Mouse (Mus musculus): ENCODE measurements at regions not wholly inside any gene's neighbourhood (a gene's known extent, or its start where the extent isn't known, plus 50 kb on each side); places are given as distances from the start of the nearest gene placed in this dataset.

GRCm38 (mm10) chr12:106310585-106311319, 300.7 kb downstream of the Vrk1 start:
- Histone ChIP-seq H3K4me2 (ENCODE audit: low read length) (peak overlapping the region; percentile 86), H3K36me3 (ENCODE audit: control insufficient read depth, insufficient read depth, low read length) (no peaks in the 10 kb centered on the region), H3K9me3 (ENCODE audit: control insufficient read depth, low read length) (no peaks in the 10 kb centered on the region), H3K9ac (ENCODE audit: low read length) (peak overlapping the region; percentile 65), H3K27ac (replicated peaks in 1 of 2; ENCODE audit: control insufficient read depth in 1 of 2, insufficient read depth in 1 of 2, low read depth in 2 of 2, low read length in 2 of 2) (no peak overlapping the region), H3K4me1 (ENCODE audit: control insufficient read depth in 2 of 2, insufficient read depth in 2 of 2, low read length in 2 of 2) (peaks cover 3 to 4% of the 10 kb centered on the region in 2 experiments; a peak in 3 of 4 replicates), H3K4me3 (ENCODE audit: control insufficient read depth in 1 of 2, insufficient read depth in 1 of 2, low read depth in 1 of 2, low read length in 2 of 2) (peak overlapping the region; percentile 52 to 56), H3K27me3 (ENCODE audit: control insufficient read depth, insufficient read depth, low read length) (peaks cover 11% of the 10 kb centered on the region; the same call in 1 of the 2 replicates)
- no peak for ATAC-seq (ENCODE audit: insufficient number of reproducible peaks, insufficient read depth, low FRiP score, low read depth)
- under 1% methylated on average over 34 of the region's 34 CpGs for WGBS

GRCm38 (mm10) chr12:106311320-106311825, 301.3 kb downstream of the Vrk1 start:
- Histone ChIP-seq H3K4me1 (ENCODE audit: control insufficient read depth in 2 of 2, insufficient read depth in 2 of 2, low read length in 2 of 2) (peaks cover 3 to 4% of the 10 kb centered on the region in 2 experiments; a peak in 3 of 4 replicates), H3K9me3 (ENCODE audit: control insufficient read depth, low read length) (no peaks in the 10 kb centered on the region), H3K36me3 (ENCODE audit: control insufficient read depth, insufficient read depth, low read length) (no peaks in the 10 kb centered on the region), H3K4me2 (ENCODE audit: low read length) (peak overlapping the region; percentile 86), H3K27me3 (ENCODE audit: control insufficient read depth, insufficient read depth, low read length) (peaks cover 11% of the 10 kb centered on the region; the same call in 1 of the 2 replicates), H3K4me3 (ENCODE audit: control insufficient read depth in 1 of 2, insufficient read depth in 1 of 2, low read depth in 1 of 2, low read length in 2 of 2) (peak overlapping the region; percentile 52 to 56), H3K9ac (ENCODE audit: low read length) (peak overlapping the region; percentile 65), H3K27ac (replicated peaks in 1 of 2; ENCODE audit: control insufficient read depth in 1 of 2, insufficient read depth in 1 of 2, low read depth in 2 of 2, low read length in 2 of 2) (no peak overlapping the region)
- 54% methylated on average over 7 of the region's 7 CpGs for WGBS
- no peak for ATAC-seq (ENCODE audit: insufficient number of reproducible peaks, insufficient read depth, low FRiP score, low read depth)

- H3K4me2 ChIP-seq (ENCODE audit: low read length), result no peak overlapping the region
- WGBS, result 86% methylated on average over 17 of the region's 17 CpGs
- no peak overlapping the region for H3K27ac ChIP-seq (replicated peaks in 1 of 2; ENCODE audit: control insufficient read depth in 1 of 2, insufficient read depth in 1 of 2, low read depth in 2 of 2, low read length in 2 of 2)
- H3K4me3 ChIP-seq (ENCODE audit: control insufficient read depth in 1 of 2, insufficient read depth in 1 of 2, low read depth in 1 of 2, low read length in 2 of 2), result no peak overlapping the region
- H3K36me3 ChIP-seq (ENCODE audit: control insufficient read depth, insufficient read depth, low read length), result no peaks in the 10 kb centered on the region
- H3K27me3 ChIP-seq (ENCODE audit: control insufficient read depth, insufficient read depth, low read length), result peaks cover 10% of the 10 kb centered on the region; the same call in 1 of the 2 replicates
- peaks cover 3 to 4% of the 10 kb centered on the region in 2 experiments; a peak in 3 of 4 replicates for H3K4me1 ChIP-seq (ENCODE audit: control insufficient read depth in 2 of 2, insufficient read depth in 2 of 2, low read length in 2 of 2)
- no peak for ATAC-seq (ENCODE audit: insufficient number of reproducible peaks, insufficient read depth, low FRiP score, low read depth)
- no peak overlapping the region for H3K9ac ChIP-seq (ENCODE audit: low read length)
- no peaks in the 10 kb centered on the region for H3K9me3 ChIP-seq (ENCODE audit: control insufficient read depth, low read length)
Observed at GRCm38 (mm10) chr12:106311831-106312600, 302.0 kb downstream of the Vrk1 start.

- no peaks in the 10 kb centered on the region for H3K27me3 ChIP-seq (ENCODE audit: control insufficient read depth, insufficient read depth, low read length)
- no peak overlapping the region for H3K4me2 ChIP-seq (ENCODE audit: low read length)
- no peak for ATAC-seq (ENCODE audit: insufficient number of reproducible peaks, insufficient read depth, low FRiP score, low read depth)
- H3K36me3 ChIP-seq (ENCODE audit: control insufficient read depth, insufficient read depth, low read length), result no peaks in the 10 kb centered on the region
- no peak overlapping the region for H3K27ac ChIP-seq (replicated peaks in 1 of 2; ENCODE audit: control insufficient read depth in 1 of 2, insufficient read depth in 1 of 2, low read depth in 2 of 2, low read length in 2 of 2)
- 90% methylated on average over 16 of the region's 16 CpGs for WGBS
- H3K4me1 ChIP-seq (ENCODE audit: control insufficient read depth in 2 of 2, insufficient read depth in 2 of 2, low read length in 2 of 2), result no peaks in the 10 kb centered on the region
- H3K9ac ChIP-seq (ENCODE audit: low read length), result no peak overlapping the region
- H3K4me3 ChIP-seq (ENCODE audit: control insufficient read depth in 1 of 2, insufficient read depth in 1 of 2, low read depth in 1 of 2, low read length in 2 of 2), result no peak overlapping the region
- H3K9me3 ChIP-seq (ENCODE audit: control insufficient read depth, low read length), result no peaks in the 10 kb centered on the region
Observed at GRCm38 (mm10) chr12:106317738-106318137, 307.7 kb downstream of the Vrk1 start.

- no peak overlapping the region for H3K4me2 ChIP-seq (ENCODE audit: low read length)
- no peaks in the 10 kb centered on the region for H3K36me3 ChIP-seq (ENCODE audit: control insufficient read depth, insufficient read depth, low read length)
- H3K9me3 ChIP-seq (ENCODE audit: control insufficient read depth, low read length), result no peaks in the 10 kb centered on the region
Observed at GRCm38 (mm10) chr12:106321511-106321910, 311.5 kb downstream of the Vrk1 start.

GRCm38 (mm10) chr12:106326611-106327010, 316.6 kb downstream of the Vrk1 start:
- Histone ChIP-seq H3K27me3 (ENCODE audit: control insufficient read depth, insufficient read depth, low read length) (no peaks in the 10 kb centered on the region), H3K4me2 (ENCODE audit: low read length) (no peak overlapping the region), H3K4me3 (ENCODE audit: control insufficient read depth in 1 of 2, insufficient read depth in 1 of 2, low read depth in 1 of 2, low read length in 2 of 2) (no peak overlapping the region), H3K9me3 (ENCODE audit: control insufficient read depth, low read length) (peaks cover 5% of the 10 kb centered on the region; the same call in 1 of the 2 replicates), H3K36me3 (ENCODE audit: control insufficient read depth, insufficient read depth, low read length) (no peaks in the 10 kb centered on the region), H3K4me1 (ENCODE audit: control insufficient read depth in 2 of 2, insufficient read depth in 2 of 2, low read length in 2 of 2) (no peaks in the 10 kb centered on the region), H3K27ac (replicated peaks in 1 of 2; ENCODE audit: control insufficient read depth in 1 of 2, insufficient read depth in 1 of 2, low read depth in 2 of 2, low read length in 2 of 2) (no peak overlapping the region), H3K9ac (ENCODE audit: low read length) (no peak overlapping the region)
- 80% methylated on average over 4 of the region's 4 CpGs for WGBS
- ATAC-seq (ENCODE audit: insufficient number of reproducible peaks, insufficient read depth, low FRiP score, low read depth), result no peak

More at GRCm38 (mm10) chr12:106321511-106321910, 311.5 kb downstream of the Vrk1 start:
- Histone ChIP-seq H3K27ac (replicated peaks in 1 of 2; ENCODE audit: control insufficient read depth in 1 of 2, insufficient read depth in 1 of 2, low read depth in 2 of 2, low read length in 2 of 2) (no peak overlapping the region), H3K4me3 (ENCODE audit: control insufficient read depth in 1 of 2, insufficient read depth in 1 of 2, low read depth in 1 of 2, low read length in 2 of 2) (no peak overlapping the region), H3K4me1 (ENCODE audit: control insufficient read depth in 2 of 2, insufficient read depth in 2 of 2, low read length in 2 of 2) (no peaks in the 10 kb centered on the region), H3K27me3 (ENCODE audit: control insufficient read depth, insufficient read depth, low read length) (no peaks in the 10 kb centered on the region), H3K9ac (ENCODE audit: low read length) (no peak overlapping the region)
- 82% methylated on average over 7 of the region's 7 CpGs for WGBS
- ATAC-seq (ENCODE audit: insufficient number of reproducible peaks, insufficient read depth, low FRiP score, low read depth), result no peak

- 69% methylated on average over 5 of the region's 5 CpGs for WGBS
- Histone ChIP-seq H3K27me3 (ENCODE audit: control insufficient read depth, insufficient read depth, low read length) (no peaks in the 10 kb centered on the region), H3K27ac (replicated peaks in 1 of 2; ENCODE audit: control insufficient read depth in 1 of 2, insufficient read depth in 1 of 2, low read depth in 2 of 2, low read length in 2 of 2) (no peak overlapping the region), H3K9ac (ENCODE audit: low read length) (no peak overlapping the region), H3K9me3 (ENCODE audit: control insufficient read depth, low read length) (peaks cover 5% of the 10 kb centered on the region; the same call in 1 of the 2 replicates), H3K36me3 (ENCODE audit: control insufficient read depth, insufficient read depth, low read length) (no peaks in the 10 kb centered on the region), H3K4me2 (ENCODE audit: low read length) (no peak overlapping the region), H3K4me3 (ENCODE audit: control insufficient read depth in 1 of 2, insufficient read depth in 1 of 2, low read depth in 1 of 2, low read length in 2 of 2) (no peak overlapping the region), H3K4me1 (ENCODE audit: control insufficient read depth in 2 of 2, insufficient read depth in 2 of 2, low read length in 2 of 2) (no peaks in the 10 kb centered on the region)
- no peak for ATAC-seq (ENCODE audit: insufficient number of reproducible peaks, insufficient read depth, low FRiP score, low read depth)
Observed at GRCm38 (mm10) chr12:106327351-106327750, 317.3 kb downstream of the Vrk1 start.
